Mouse (Mus musculus) MEL (cell line): ENCODE results near the gene St8sia6. TPM values are rescaled to one million over a fixed set of nuclear protein-coding genes. Genes with fewer than 3 reads are reported as not detected.

Source experiments
- DNase-seq: peaks from one replicate; pipeline ENCODE4 v3.0.0; 2011; ENCODE audit warnings: low read depth, low spot score
- H3K27ac ChIP-seq: 2 replicates; pipeline ENCODE4 v1.5.1; 2012; ENCODE audit warnings: low read depth, mild to moderate bottlenecking, control low read depth, low read length, moderate library complexity; ENCODE audit not compliant: control insufficient read depth
- H3K27me3 ChIP-seq, 2 experiments: fragments of 150-350 bp in 1 of 2; sonication (generic) in 1 of 2; 2 replicates each; pipeline ENCODE4 v1.6.1; 2012; ENCODE audit warnings: low read length in 2 of 2, mild to moderate bottlenecking in 2 of 2, improper control_type of control experiment in 1 of 2, moderate library complexity in 1 of 2; ENCODE audit not compliant: insufficient read depth in 2 of 2, control insufficient read depth in 1 of 2
- H3K36me3 ChIP-seq, 2 experiments: 2 replicates each; pipeline ENCODE4 v1.6.1; 2012 to 2014; ENCODE audit warnings: low read length in 2 of 2, improper control_type of control experiment in 1 of 2, inconsistent platforms in 1 of 2, mild to moderate bottlenecking in 1 of 2; ENCODE audit not compliant: insufficient read depth in 2 of 2, control insufficient read depth in 1 of 2
- H3K4me1 ChIP-seq, 2 experiments: fragments of 150-350 bp in 1 of 2; sonication (generic) in 1 of 2; 2 replicates each; pipeline ENCODE4 v1.6.1; 2012; ENCODE audit warnings: low read length in 2 of 2, improper control_type of control experiment in 1 of 2, mild to moderate bottlenecking in 1 of 2; ENCODE audit not compliant: insufficient read depth in 2 of 2, control insufficient read depth in 1 of 2
- H3K4me3 ChIP-seq, 2 experiments: fragments of 150-350 bp in 1 of 2; sonication (generic) in 1 of 2; 2 replicates each; pipeline ENCODE4 v1.5.1; 2012; ENCODE audit warnings: low read depth in 2 of 2, low read length in 2 of 2, mild to moderate bottlenecking in 2 of 2, moderate library complexity in 2 of 2, control low read depth in 1 of 2, improper control_type of control experiment in 1 of 2; ENCODE audit not compliant: control insufficient read depth in 1 of 2, insufficient read depth in 1 of 2
- H3K79me2 ChIP-seq: 2 replicates; pipeline ENCODE4 v1.6.1; 2012; ENCODE audit warnings: mild to moderate bottlenecking, low read length, moderate library complexity; ENCODE audit not compliant: control insufficient read depth, poor library complexity, insufficient read depth
- H3K9ac ChIP-seq: 2 replicates; pipeline ENCODE4 v1.6.1; 2012; ENCODE audit warnings: low read depth, mild to moderate bottlenecking, control low read depth, low read length, moderate library complexity; ENCODE audit not compliant: control insufficient read depth, poor library complexity, severe bottlenecking
- H3K9me3 ChIP-seq: fragments of 150-350 bp; sonication (generic); replicated peaks from 2 replicates; pipeline ENCODE4 v1.6.1; 2012; ENCODE audit warnings: mild to moderate bottlenecking, low read length, improper control_type of control experiment, moderate library complexity; ENCODE audit not compliant: insufficient read depth
- CHD1 ChIP-seq: IDR thresholded peaks from 2 replicates; pipeline ENCODE4 v1.6.1; 2012; ENCODE audit warnings: low read depth, mild to moderate bottlenecking, inconsistent platforms, low read length, improper control_type of control experiment
- CHD2 ChIP-seq: IDR thresholded peaks from 2 replicates; pipeline ENCODE4 v1.6.1; 2011; ENCODE audit warnings: low read length, improper control_type of control experiment
- CTCF ChIP-seq, 3 experiments: IDR thresholded peaks in 2 of 3; conservative IDR thresholded peaks in 1 of 3; 2 replicates each; pipeline ENCODE4 v1.5.1; 2011 to 2012; ENCODE audit warnings: low read length in 3 of 3, low read depth in 2 of 3, mild to moderate bottlenecking in 2 of 3, improper control_type of control experiment in 1 of 3, inconsistent platforms in 1 of 3, mixed read lengths in 1 of 3, moderate library complexity in 1 of 3; ENCODE audit not compliant: control insufficient read depth in 1 of 3, insufficient read depth in 1 of 3, poor library complexity in 1 of 3, severe bottlenecking in 1 of 3
- E2F4 ChIP-seq: IDR thresholded peaks from 2 replicates; pipeline ENCODE4 v1.6.1; 2011; ENCODE audit warnings: low read depth, low read length, improper control_type of control experiment, borderline replicate concordance
- ELF1 ChIP-seq: IDR thresholded peaks from 2 replicates; pipeline ENCODE4 v1.6.1; 2014; ENCODE audit warnings: low read depth, mild to moderate bottlenecking, inconsistent platforms, low read length, improper control_type of control experiment, moderate library complexity
- EP300 ChIP-seq, 2 experiments: IDR thresholded peaks; 2 replicates each; pipeline ENCODE4 v1.6.1; 2011; ENCODE audit warnings: improper control_type of control experiment in 2 of 2, low read length in 2 of 2, low read depth in 1 of 2, mild to moderate bottlenecking in 1 of 2
- JUND ChIP-seq: IDR thresholded peaks from 2 replicates; pipeline ENCODE4 v1.6.1; 2011; ENCODE audit warnings: low read depth, mild to moderate bottlenecking, improper control_type of control experiment, low read length
- MAFK ChIP-seq: IDR thresholded peaks from 2 replicates; pipeline ENCODE4 v1.6.1; 2011; ENCODE audit warnings: low read depth, mild to moderate bottlenecking, low read length, improper control_type of control experiment, borderline replicate concordance
- MAX ChIP-seq: IDR thresholded peaks from 2 replicates; pipeline ENCODE4 v1.6.1; 2011; ENCODE audit warnings: low read length, improper control_type of control experiment
- MAZ ChIP-seq: IDR thresholded peaks from 2 replicates; pipeline ENCODE4 v1.6.1; 2012; ENCODE audit warnings: low read depth, mild to moderate bottlenecking, inconsistent platforms, low read length, improper control_type of control experiment
- MXI1 ChIP-seq: IDR thresholded peaks from 2 replicates; pipeline ENCODE4 v1.6.1; 2011; ENCODE audit warnings: mild to moderate bottlenecking, low read depth, low read length, improper control_type of control experiment
- MYB ChIP-seq: IDR thresholded peaks from 2 replicates; pipeline ENCODE4 v1.6.1; 2011; ENCODE audit warnings: mild to moderate bottlenecking, low read depth, low read length, improper control_type of control experiment
- NRF1 ChIP-seq: IDR thresholded peaks from 2 replicates; pipeline ENCODE4 v1.6.1; 2014; ENCODE audit warnings: low read depth, mild to moderate bottlenecking, inconsistent platforms, low read length, improper control_type of control experiment, moderate library complexity; ENCODE audit not compliant: poor library complexity, insufficient read depth, severe bottlenecking
- TAL1 ChIP-seq: IDR thresholded peaks from 2 replicates; pipeline ENCODE4 v1.6.1; 2012; ENCODE audit warnings: mild to moderate bottlenecking, inconsistent platforms, low read length, moderate library complexity, mixed read lengths
- TBP ChIP-seq: IDR thresholded peaks from 2 replicates; pipeline ENCODE4 v1.8.0; 2011; ENCODE audit warnings: low read depth, low read length, improper control_type of control experiment
- USF2 ChIP-seq, 2 experiments: IDR thresholded peaks; 2 replicates each; pipeline ENCODE4 v1.6.1; 2011 to 2012; ENCODE audit warnings: improper control_type of control experiment in 2 of 2, low read length in 2 of 2, borderline replicate concordance in 1 of 2, inconsistent platforms in 1 of 2, low read depth in 1 of 2, mild to moderate bottlenecking in 1 of 2; ENCODE audit not compliant: insufficient read depth in 1 of 2
- ZC3H11A ChIP-seq: IDR thresholded peaks from 2 replicates; pipeline ENCODE4 v1.6.1; 2012; ENCODE audit warnings: low read depth, mild to moderate bottlenecking, inconsistent platforms, low read length, improper control_type of control experiment
- ZNF384 ChIP-seq: IDR thresholded peaks from 2 replicates; pipeline ENCODE4 v1.6.1; 2012; ENCODE audit warnings: low read depth, mild to moderate bottlenecking, inconsistent platforms, low read length, improper control_type of control experiment
- polyA plus RNA-seq, 2 experiments: library from polyadenylated mRNA; stranded (reverse) in 1 of 2; unstranded in 1 of 2; fragments of >175 nt in 1 of 2; fragments of >200 nt in 1 of 2; gene quantifications; 2 replicates each; pipeline versions ENCODE4 v1.2.1 to v1.2.4; 2012; ENCODE audit warnings: low replicate concordance in 2 of 2, low read depth in 1 of 2; ENCODE audit not compliant: insufficient read length in 2 of 2, insufficient read depth in 1 of 2, missing spikeins in 1 of 2
- total RNA-seq: library from RNA; depleted of rRNA; stranded (reverse); fragments of 300-350 nt; gene quantifications from 2 replicates; pipeline ENCODE4 v1.2.3, GENCODE M21; 2012

The St8sia6 gene
- total and polyA plus RNA-seq, 3 experiments: not detected

DNA sequence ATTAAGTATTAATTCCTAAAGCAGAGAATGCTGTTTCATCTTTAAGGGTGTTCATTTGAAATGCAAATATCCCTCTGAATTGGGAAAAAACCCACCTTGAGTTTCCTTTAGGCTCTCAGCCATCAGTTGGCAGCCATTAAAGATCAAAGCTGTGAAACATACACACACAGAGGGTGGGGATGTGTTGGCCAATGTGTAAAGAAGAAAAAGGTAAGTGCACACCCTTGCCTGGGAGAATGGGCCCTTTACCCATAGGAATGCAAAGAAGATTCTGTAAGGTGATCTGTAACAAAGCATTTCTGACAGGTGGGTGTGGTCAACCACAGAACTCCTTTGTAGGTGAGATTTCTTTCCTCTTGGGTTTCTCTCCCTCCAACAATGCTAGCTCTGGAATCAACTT is 96.3 kb downstream of the St8sia6 start:
- DNase-seq: no peak
- Histone ChIP-seq H3K9ac (no peak overlapping the region), H3K36me3 (no peaks in the 10 kb centered on the region), H3K9me3 (no peaks in the 10 kb centered on the region), H3K79me2 (no peaks in the 10 kb centered on the region), H3K4me1 (no peaks in the 10 kb centered on the region), H3K4me3 (no peak overlapping the region), H3K27ac (no peak overlapping the region), H3K27me3 (peaks cover 0 to 2% of the 10 kb centered on the region in 2 experiments; a peak in 2 of 4 replicates)
- TF ChIP-seq NRF1 (no peak), EP300 (IDR thresholded peaks at IDR 0.05; ENCODE audit: low read depth in 1 of 2, low read length in 2 of 2) (no peak), CTCF (IDR thresholded peaks at IDR 0.05 in 2 of 3, conservative IDR thresholded peaks at IDR 0.05 in 1 of 3; ENCODE audit: control insufficient read depth in 1 of 3, insufficient read depth in 1 of 3, low read depth in 2 of 3, low read length in 3 of 3, poor library complexity in 1 of 3, severe bottlenecking in 1 of 3) (no peak), MAZ (no peak)

DNA sequence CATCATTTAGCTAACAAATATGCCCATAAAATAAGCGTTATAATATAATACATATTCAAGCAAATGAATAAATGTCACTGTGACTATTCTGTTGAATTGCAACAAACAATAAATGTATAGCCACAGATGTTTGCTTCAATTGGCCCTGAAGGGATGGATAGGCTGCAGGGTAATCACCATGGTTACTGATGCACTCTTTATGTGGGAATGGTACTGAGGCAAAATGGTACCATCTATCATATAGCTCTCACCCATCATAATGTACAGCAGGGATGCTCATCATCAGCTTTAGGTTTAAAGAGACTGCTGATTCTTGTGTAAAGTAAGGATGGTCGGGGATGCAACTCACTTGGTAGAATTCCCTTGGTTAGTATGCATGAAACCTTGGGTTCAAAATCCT is 99.4 kb downstream of the St8sia6 start:
- Histone ChIP-seq H3K27ac (no peak overlapping the region), H3K36me3 (no peaks in the 10 kb centered on the region), H3K79me2 (no peaks in the 10 kb centered on the region), H3K4me1 (no peaks in the 10 kb centered on the region), H3K27me3 (peaks cover 2 to 4% of the 10 kb centered on the region in 2 experiments; a peak in 3 of 4 replicates), H3K9me3 (no peaks in the 10 kb centered on the region), H3K9ac (no peak overlapping the region), H3K4me3 (no peak overlapping the region)
- DNase-seq: no peak
- TF ChIP-seq TAL1: no peak
- no peak for TF ChIP-seq JUND
- no peak for TF ChIP-seq ZNF384
- TF ChIP-seq EP300 (IDR thresholded peaks at IDR 0.05; ENCODE audit: low read depth in 1 of 2, low read length in 2 of 2): no peak
- TF ChIP-seq ZC3H11A: no peak
- no peak for TF ChIP-seq MYB
- TF ChIP-seq TBP: no peak
- TF ChIP-seq NRF1: no peak
- no peak for TF ChIP-seq ELF1
- no peak for TF ChIP-seq E2F4
- no peak for TF ChIP-seq USF2 (IDR thresholded peaks at IDR 0.05; ENCODE audit: borderline replicate concordance in 1 of 2, insufficient read depth in 1 of 2, low read depth in 1 of 2, low read length in 2 of 2)
- no peak for TF ChIP-seq CHD1
- TF ChIP-seq MXI1: no peak
- TF ChIP-seq MAFK: no peak
- TF ChIP-seq CHD2: no peak
- TF ChIP-seq MAX: no peak
